Mouse (Mus musculus) embryo, embryonic 9.5 days (tissue): ENCODE results near the gene C2.
A peak's percentile ranks its signal among the peaks of the same experiment; 100 is the strongest.

Experiments
- DNase-seq: peaks from one replicate; pipeline ENCODE4 v3.0.0-alpha.2; 2017; ENCODE audit errors: extremely low spot score

Gene C2

GRCm38 (mm10) chr17:34881683-34882310, 16.3 kb downstream of the C2 start, which contains the start of gene Gm20547:
Gene Gm20547 (minus strand): TSS chr17:34882042.
- no peak for DNase-seq

- no peak for DNase-seq
Observed at GRCm38 (mm10) chr17:34881166-34881565, 16.9 kb downstream of the C2 start.

- DNase-seq = no peak
Observed at GRCm38 (mm10) chr17:34879336-34879879, 18.7 kb downstream of the C2 start, which contains the start of gene Zbtb12. Gene Zbtb12 (plus strand): TSS chr17:34879483.

DNA sequence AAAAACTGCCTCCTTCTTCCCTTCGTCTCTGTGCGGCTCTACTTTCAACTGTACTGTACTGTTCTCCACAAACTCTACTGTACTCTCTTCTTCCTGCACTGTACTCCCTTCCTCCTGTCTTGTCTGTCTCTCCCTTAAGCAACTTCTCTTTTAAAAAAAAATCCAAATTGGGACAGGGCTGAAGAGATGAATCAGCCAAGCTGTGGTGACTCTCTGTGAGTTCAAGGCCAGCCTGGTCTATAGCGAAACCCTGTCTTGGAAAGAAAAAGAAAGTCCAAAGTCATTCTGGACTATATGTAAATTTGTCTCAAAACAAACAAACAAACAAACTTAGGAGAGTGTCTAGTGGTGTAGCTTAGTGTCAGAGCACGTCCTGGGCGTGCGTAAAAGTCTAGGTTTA, 23.7 kb downstream of the C2 start:
- no peak for DNase-seq

DNA sequence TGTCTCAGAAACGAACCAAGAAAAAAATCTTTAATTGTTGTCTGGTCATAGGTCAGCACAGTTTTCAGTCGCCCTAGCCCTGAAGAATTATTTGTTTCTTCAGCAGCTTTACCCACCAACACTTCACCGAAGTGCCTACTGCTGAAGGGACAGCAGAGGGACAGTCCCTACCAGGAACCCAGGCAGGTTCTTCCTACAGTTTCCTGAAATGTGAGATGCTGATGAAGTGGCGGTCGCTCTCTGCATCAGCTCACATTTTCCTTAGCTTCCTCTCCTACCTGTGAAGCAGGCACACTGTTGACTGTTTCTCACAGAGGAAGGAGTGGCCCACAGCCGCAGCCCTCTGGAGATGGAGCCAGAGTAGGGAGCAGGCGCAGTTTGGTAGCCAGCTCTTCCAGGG, 32.1 kb downstream of the C2 start:
- no peak for DNase-seq

- no peak for DNase-seq
Observed at GRCm38 (mm10) chr17:34862416-34863081, 35.5 kb downstream of the C2 start, which contains the start of gene Cfb. Gene Cfb (minus strand): TSS chr17:34862518.

GRCm38 (mm10) chr17:34861704-34862415, 36.2 kb downstream of the C2 start:
- DNase-seq = no peak

- no peak for DNase-seq
Observed at GRCm38 (mm10) chr17:34860514-34860913, 37.6 kb downstream of the C2 start.

- DNase-seq = no peak
Observed at GRCm38 (mm10) chr17:34858670-34859069, 39.4 kb downstream of the C2 start.

DNA sequence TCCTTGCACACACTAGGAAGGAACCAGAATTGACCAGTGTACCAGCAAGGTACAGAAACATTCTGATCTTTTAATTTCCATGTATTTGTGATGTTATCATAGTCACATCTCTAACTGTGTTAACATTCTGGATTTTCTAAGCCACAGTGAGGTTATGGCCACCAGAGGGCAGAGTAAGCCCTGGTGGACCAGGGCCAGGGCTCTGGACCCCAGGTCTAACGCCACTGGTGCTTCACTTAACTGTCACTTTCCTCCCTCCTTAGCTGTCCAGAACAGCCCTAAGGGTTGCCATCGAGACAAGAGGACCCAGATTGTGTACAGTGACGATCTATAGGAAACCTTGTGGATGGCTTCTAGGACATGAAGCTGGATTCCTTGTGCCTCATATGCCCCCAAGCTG, 42.2 kb downstream of the C2 start:
- DNase-seq = peak; percentile 42

- no peak for DNase-seq
Observed at GRCm38 (mm10) chr17:34854761-34855160, 43.3 kb downstream of the C2 start.

DNA sequence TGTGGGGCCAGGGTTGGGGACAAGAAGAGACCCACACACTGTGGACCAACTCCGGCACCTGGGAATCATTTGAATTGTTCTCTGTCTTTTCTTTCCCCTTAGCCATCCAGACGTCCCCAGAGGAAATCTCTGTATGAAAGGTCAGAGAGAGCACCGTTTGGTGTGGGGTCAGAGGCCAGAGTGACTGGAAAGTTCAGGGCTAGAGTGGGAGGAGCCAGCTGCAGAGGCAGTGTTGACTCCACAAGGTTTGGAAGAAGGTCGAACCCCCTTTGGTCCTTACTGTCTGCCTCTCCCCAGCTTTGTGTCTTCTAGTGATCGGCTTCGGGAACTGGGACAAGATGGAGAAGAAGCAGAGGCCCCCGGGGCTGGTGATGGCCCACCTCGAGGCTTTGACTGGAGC, 44.6 kb downstream of the C2 start:
- no peak for DNase-seq

DNA sequence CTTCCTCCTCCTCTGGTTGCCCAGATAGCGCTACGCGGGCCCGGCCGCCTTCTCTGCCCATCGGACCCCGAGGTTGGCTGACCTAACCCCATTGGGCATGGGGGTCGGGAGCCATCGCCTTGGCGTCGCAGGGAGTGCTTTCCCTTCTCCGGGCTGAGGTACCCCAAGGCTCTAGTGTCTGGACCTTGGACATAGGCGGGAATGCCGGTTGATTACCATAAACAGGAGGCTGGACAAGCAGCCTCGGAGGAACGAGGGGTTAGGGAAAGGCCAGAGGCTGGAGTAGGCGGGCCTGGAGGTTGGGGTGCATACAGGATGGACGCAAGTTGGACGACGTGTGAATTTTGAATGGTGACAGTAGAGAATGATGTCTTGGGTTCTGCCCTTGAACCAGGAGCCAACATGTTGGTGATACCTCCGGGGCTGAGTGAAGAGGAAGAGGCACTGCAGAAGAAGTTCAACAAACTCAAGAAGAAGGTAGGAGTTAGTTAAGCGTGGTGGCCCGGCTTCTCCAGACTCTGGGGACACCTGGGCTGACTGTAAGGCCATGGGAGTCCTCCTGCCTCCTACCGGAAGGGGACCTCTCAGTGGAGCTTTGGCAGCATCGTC, 47.4 kb downstream of the C2 start:
- DNase-seq = no peak

GRCm38 (mm10) chr17:34849722-34850516, 48.1 kb downstream of the C2 start, which contains the start of the genes Skiv2l and Nelfe:
Gene Skiv2l (minus strand): TSS chr17:34850210.
Gene Nelfe (plus strand): TSS chr17:34850391.
- peak; percentile 98 for DNase-seq

GRCm38 (mm10) chr17:34847615-34848014, 50.5 kb downstream of the C2 start:
- no peak for DNase-seq

- no peak for DNase-seq
Observed at GRCm38 (mm10) chr17:34847192-34847591, 50.9 kb downstream of the C2 start.

DNA sequence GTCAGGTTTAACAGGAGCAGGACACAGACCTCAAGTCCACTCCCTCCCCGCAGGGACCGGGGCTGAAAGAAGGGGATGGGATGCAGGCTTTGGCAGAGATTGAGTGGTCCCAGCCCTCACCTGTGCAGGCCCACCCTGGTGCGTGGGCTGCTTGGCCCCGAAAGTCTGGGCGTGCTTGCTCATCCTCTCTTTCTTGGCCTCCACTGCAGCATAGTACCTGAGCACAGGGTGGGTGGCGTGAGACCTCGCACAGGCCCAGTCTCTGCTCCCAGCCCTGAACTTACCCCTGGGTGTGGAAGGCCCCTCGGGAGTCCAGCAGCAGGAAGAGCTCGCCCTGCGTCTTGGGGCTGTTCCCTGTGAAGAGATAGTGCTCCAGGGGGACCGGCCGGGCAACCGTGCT, 53.2 kb downstream of the C2 start:
- DNase-seq = no peak

- DNase-seq = no peak
Observed at GRCm38 (mm10) chr17:34840736-34841307, 57.2 kb downstream of the C2 start.

DNA sequence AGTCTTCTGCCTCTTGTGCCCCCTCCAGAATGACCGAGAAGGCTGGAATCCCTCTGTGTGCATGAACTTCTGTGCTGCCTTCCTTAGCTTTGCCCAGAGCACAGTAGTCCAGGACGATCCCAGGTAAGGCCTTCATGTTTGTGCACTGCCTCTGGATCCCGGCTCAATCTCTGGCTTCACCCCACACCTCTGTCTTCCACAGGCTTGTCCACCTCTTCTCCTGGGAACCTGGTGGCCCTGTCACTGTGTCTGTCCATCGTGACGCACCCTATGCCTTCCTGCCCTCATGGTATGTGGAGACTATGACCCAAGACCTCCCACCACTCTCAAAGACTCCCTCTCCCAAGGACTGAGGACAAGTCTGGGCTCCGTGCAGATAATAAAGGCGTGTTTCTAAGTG, 59.3 kb downstream of the C2 start:
- no peak for DNase-seq

GRCm38 (mm10) chr17:34837464-34838324, 60.4 kb downstream of the C2 start:
- no peak for DNase-seq
